Mouse (Mus musculus) liver, adult 2 months (tissue): ENCODE measurements around the gene Acsl3. TPM values are rescaled to one million over a fixed set of nuclear protein-coding genes. Genes with fewer than 3 reads are reported as not detected.

Experiments used
- DNase-seq: peaks from one replicate; pipeline ENCODE4 v3.0.0-alpha.2; 2011; ENCODE audit warnings: low read depth, low spot score; ENCODE audit errors: extremely low read depth
- H3K27ac ChIP-seq: fragments of 200-500 bp; replicated peaks from 2 replicates; pipeline ENCODE4 v1.5.1; 2012; ENCODE audit warnings: low read depth, mild to moderate bottlenecking, control low read depth, inconsistent platforms, low read length; ENCODE audit not compliant: insufficient read depth
- H3K27me3 ChIP-seq: fragments of 200-500 bp; 2 replicates; pipeline ENCODE4 v1.6.1; 2012; ENCODE audit warnings: mild to moderate bottlenecking, moderate library complexity, low read length, inconsistent platforms; ENCODE audit not compliant: control insufficient read depth, insufficient read depth
- H3K36me3 ChIP-seq: fragments of 200-500 bp; 2 replicates; pipeline ENCODE4 v1.6.1; 2012; ENCODE audit warnings: low read length, inconsistent platforms; ENCODE audit not compliant: control insufficient read depth, insufficient read depth
- H3K4me1 ChIP-seq: fragments of 200-500 bp; 2 replicates; pipeline ENCODE4 v1.6.1; 2011; ENCODE audit warnings: low read length; ENCODE audit not compliant: control insufficient read depth, insufficient read depth
- H3K4me3 ChIP-seq: fragments of 200-500 bp; 2 replicates; pipeline ENCODE4 v1.5.1; 2011; ENCODE audit warnings: low read depth, mild to moderate bottlenecking, control low read depth, low read length, moderate library complexity; ENCODE audit not compliant: insufficient read depth
- H3K79me2 ChIP-seq: fragments of 200-500 bp; 2 replicates; pipeline ENCODE4 v1.6.1; 2012; ENCODE audit warnings: inconsistent platforms, mild to moderate bottlenecking, low read length, moderate library complexity; ENCODE audit not compliant: control insufficient read depth, insufficient read depth
- H3K9ac ChIP-seq: fragments of 200-500 bp; 2 replicates; pipeline ENCODE4 v1.6.1; 2012; ENCODE audit warnings: low read depth, mild to moderate bottlenecking, control low read depth, inconsistent platforms, low read length
- CTCF ChIP-seq: fragments of 200-500 bp; IDR thresholded peaks from 2 replicates; pipeline ENCODE4 v1.5.1; 2011; ENCODE audit warnings: low read depth, low read length, control low read depth
- POLR2A ChIP-seq: fragments of 200-500 bp; IDR thresholded peaks from 2 replicates; pipeline ENCODE4 v1.6.1; 2011; ENCODE audit warnings: low read length, control low read depth; ENCODE audit not compliant: insufficient read depth; ENCODE audit errors: extremely low read depth
- WGBS: fragments of 180-500 bp; shearing (Covaris S2); methylation state at CpG from one replicate; pipeline ENCODE4 v1.1.7; 2018; 5-methylcytosine and 5-hydroxymethylcytosine counted together
- polyA plus RNA-seq: library from polyadenylated mRNA; depleted of rRNA; stranded (reverse); fragments of >200 nt; gene quantifications from 2 replicates; pipeline ENCODE4 v1.2.3, GENCODE M21; 2012
- total RNA-seq: library from RNA; depleted of rRNA; stranded (reverse); fragments of >200 nt; gene quantifications from 2 replicates; pipeline ENCODE4 v1.2.3, GENCODE M21; 2014

The Acsl3 gene
- total and polyA plus RNA-seq, 2 experiments = 5.3 to 39.0 TPM

GRCm38 (mm10) chr1:78696305-78696704 lies 38.7 kb downstream of the Acsl3 start:
- Histone ChIP-seq H3K4me1 (peaks cover 5% of the 10 kb centered on the region), H3K27ac (no peak overlapping the region), H3K9ac (no peak overlapping the region), H3K4me3 (no peak overlapping the region), H3K36me3 (peaks cover 56% of the 10 kb centered on the region), H3K79me2 (no peaks in the 10 kb centered on the region), H3K27me3 (no peaks in the 10 kb centered on the region)
- 82% methylated on average over 2 of the region's 2 CpGs for WGBS
- DNase-seq = no peak
- no peak for TF ChIP-seq POLR2A
- TF ChIP-seq CTCF = no peak

- H3K36me3 ChIP-seq = peaks cover 58% of the 10 kb centered on the region
Measured at GRCm38 (mm10) chr1:78696903-78697302, 39.3 kb downstream of the Acsl3 start.

DNA sequence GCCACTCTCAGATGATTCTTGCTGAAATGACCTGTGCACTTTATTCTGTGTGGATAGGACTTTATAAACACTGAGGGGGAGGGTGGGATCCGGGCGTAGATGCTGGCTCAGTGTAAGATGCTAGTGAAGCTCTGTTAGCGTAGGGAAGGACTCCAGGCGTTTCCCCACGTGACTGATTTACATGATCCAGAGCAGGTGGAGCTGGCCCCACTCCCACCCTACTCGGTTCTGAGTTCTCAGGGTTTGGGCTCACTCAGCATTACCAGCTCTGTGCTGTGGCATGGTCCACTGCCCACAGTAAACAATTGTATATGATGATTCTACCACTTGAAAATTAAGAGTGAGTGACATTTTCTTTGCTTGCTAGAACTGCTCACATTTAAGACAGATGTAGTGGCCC lies 40.5 kb downstream of the Acsl3 start:
- Histone ChIP-seq H3K36me3 (peaks cover 61% of the 10 kb centered on the region), H3K79me2 (no peaks in the 10 kb centered on the region), H3K27me3 (no peaks in the 10 kb centered on the region), H3K27ac (no peak overlapping the region), H3K4me3 (no peak overlapping the region), H3K9ac (no peak overlapping the region), H3K4me1 (peaks cover 5% of the 10 kb centered on the region)
- no peak for DNase-seq
- 85% methylated on average over 6 of the region's 6 CpGs for WGBS
- TF ChIP-seq POLR2A = no peak
- no peak for TF ChIP-seq CTCF

More at GRCm38 (mm10) chr1:78696903-78697302, 39.3 kb downstream of the Acsl3 start:
- Histone ChIP-seq H3K27ac (no peak overlapping the region), H3K27me3 (no peaks in the 10 kb centered on the region), H3K4me3 (no peak overlapping the region), H3K79me2 (no peaks in the 10 kb centered on the region), H3K9ac (no peak overlapping the region), H3K4me1 (peaks cover 5% of the 10 kb centered on the region)
- WGBS = 54% methylated on average over 5 of the region's 5 CpGs
- TF ChIP-seq CTCF = no peak
- no peak for TF ChIP-seq POLR2A
- peak; percentile 26 for DNase-seq

- Histone ChIP-seq H3K4me1 (no peaks in the 10 kb centered on the region), H3K4me3 (no peak overlapping the region), H3K9ac (no peak overlapping the region), H3K79me2 (no peaks in the 10 kb centered on the region), H3K36me3 (peaks cover 64% of the 10 kb centered on the region), H3K27ac (no peak overlapping the region), H3K27me3 (no peaks in the 10 kb centered on the region)
- TF ChIP-seq POLR2A = no peak
- TF ChIP-seq CTCF = no peak
- WGBS = 87% methylated on average over 3 of the region's 3 CpGs
- no peak for DNase-seq
Measured at GRCm38 (mm10) chr1:78701740-78702139, 44.1 kb downstream of the Acsl3 start.

- WGBS = 81% methylated on average over 14 of the region's 14 CpGs
- no peak overlapping the region for H3K4me3 ChIP-seq
- no peak for TF ChIP-seq CTCF
- no peak for TF ChIP-seq POLR2A
- H3K79me2 ChIP-seq = no peaks in the 10 kb centered on the region
- H3K9ac ChIP-seq = no peak overlapping the region
- DNase-seq = no peak
- H3K27me3 ChIP-seq = no peaks in the 10 kb centered on the region
- H3K27ac ChIP-seq = no peak overlapping the region
- H3K4me1 ChIP-seq = no peaks in the 10 kb centered on the region
- H3K36me3 ChIP-seq = peaks cover 59% of the 10 kb centered on the region
Measured at GRCm38 (mm10) chr1:78702282-78702963, 44.8 kb downstream of the Acsl3 start.

- H3K36me3 ChIP-seq = peaks cover 58% of the 10 kb centered on the region
- no peak overlapping the region for H3K9ac ChIP-seq
- H3K4me1 ChIP-seq = no peaks in the 10 kb centered on the region
- WGBS = 83% methylated on average over 2 of the region's 2 CpGs
- DNase-seq = no peak
- H3K4me3 ChIP-seq = no peak overlapping the region
- no peaks in the 10 kb centered on the region for H3K79me2 ChIP-seq
- no peak for TF ChIP-seq POLR2A
- no peak for TF ChIP-seq CTCF
- no peaks in the 10 kb centered on the region for H3K27me3 ChIP-seq
- H3K27ac ChIP-seq = no peak overlapping the region
Measured at GRCm38 (mm10) chr1:78702964-78703285, 45.3 kb downstream of the Acsl3 start.
